Mouse (Mus musculus) hindbrain, postnatal 0 days (tissue): ENCODE data around the gene Nucb1. TPM values are rescaled to one million over a fixed set of nuclear protein-coding genes. Genes with fewer than 3 reads are reported as not detected.
"Not testable (repeated sequence)": the region's sequence is repeated elsewhere in the genome, so short reads cannot be mapped to it uniquely, and the experiment has no call there.

Experiments used
- ATAC-seq: fragments of 200-750 bp; cut with Nextera tagmentation; 2 replicates; pipeline ENCODE4 v1.8.0; 2017; ENCODE audit warnings: mild to moderate bottlenecking, moderate TSS enrichment, moderate library complexity
- DNase-seq: peaks from one replicate; pipeline ENCODE4 v3.0.0-alpha.2; 2015; ENCODE audit warnings: low spot score
- H3K27ac ChIP-seq: fragments of 300-500 bp; sonication (generic); 2 replicates; pipeline ENCODE4 v1.5.1; 2014; ENCODE audit warnings: mild to moderate bottlenecking
- H3K27me3 ChIP-seq: fragments of 300-500 bp; sonication (generic); 2 replicates; pipeline ENCODE4 v1.6.1; 2014; ENCODE audit warnings: low read length, mixed read lengths; ENCODE audit not compliant: insufficient read depth
- H3K36me3 ChIP-seq: fragments of 300-500 bp; sonication (generic); 2 replicates; pipeline ENCODE4 v1.6.1; 2014; ENCODE audit warnings: low read length, mixed read lengths; ENCODE audit not compliant: insufficient read depth
- H3K4me1 ChIP-seq: fragments of 300-500 bp; sonication (generic); 2 replicates; pipeline ENCODE4 v1.6.1; 2014; ENCODE audit warnings: antibody characterized with exemption, low read length, mixed read lengths; ENCODE audit not compliant: insufficient read depth
- H3K4me2 ChIP-seq: fragments of 300-500 bp; sonication (generic); 2 replicates; pipeline ENCODE4 v1.6.1; 2014; ENCODE audit warnings: low read depth, mild to moderate bottlenecking, low read length, moderate library complexity, mixed read lengths
- H3K4me3 ChIP-seq: fragments of 300-500 bp; sonication (generic); 2 replicates; pipeline ENCODE4 v1.5.1; 2014; ENCODE audit warnings: low read length
- H3K9ac ChIP-seq: fragments of 300-500 bp; sonication (generic); replicated peaks from 2 replicates; pipeline ENCODE4 v1.6.1; 2014; ENCODE audit warnings: mild to moderate bottlenecking, low read length, moderate library complexity, mixed read lengths
- H3K9me3 ChIP-seq: fragments of 300-500 bp; sonication (generic); 2 replicates; pipeline ENCODE4 v1.6.1; 2016; ENCODE audit warnings: low read length, mixed read lengths
- CTCF ChIP-seq: IDR thresholded peaks from 2 replicates; pipeline ENCODE4 v1.5.1; 2016; ENCODE audit warnings: antibody characterized with exemption, control low read depth, low read depth
- WGBS: fragments of 180-500 bp; shearing (Covaris S2); extraction: QIAGEN DNeasy Blood & Tissue Kit; methylation state at CpG from one replicate; pipeline ENCODE4 v1.1.7; 2014; 5-methylcytosine and 5-hydroxymethylcytosine counted together
- polyA plus RNA-seq: library from polyadenylated mRNA; unstranded; fragments of >200 nt; fragmentation: Nextera tagmentation; extraction: Ambion mirVana; gene quantifications from 2 replicates; pipeline ENCODE4 v1.2.1, GENCODE M21; 2015
- total RNA-seq: library from RNA; depleted of rRNA; stranded (reverse); fragments of >200 nt; gene quantifications from 2 replicates; pipeline ENCODE4 v1.2.3, GENCODE M21; 2014

The Nucb1 gene
- total and polyA plus RNA-seq, 2 experiments from 2014 or later = 93.7 to 144 TPM

DNA sequence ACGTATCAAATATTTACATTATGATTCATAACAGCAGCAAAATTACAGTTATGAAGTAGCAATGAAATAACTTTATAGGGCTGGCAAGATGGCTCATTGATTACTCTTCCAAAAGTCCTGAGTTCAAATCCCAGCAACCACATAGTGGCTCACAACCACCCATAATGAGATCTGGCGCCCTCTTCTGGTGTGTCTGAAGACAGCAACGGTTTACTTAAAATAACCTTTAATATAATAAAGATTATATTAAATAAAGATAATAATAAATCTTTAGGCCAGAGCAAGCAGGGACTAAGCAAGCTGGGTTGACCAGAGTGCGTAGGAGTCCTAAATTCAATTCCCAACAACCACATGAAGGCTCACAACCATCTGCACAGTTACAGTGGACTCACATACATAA lies 47.3 kb downstream of the Nucb1 start:
- Histone ChIP-seq H3K36me3 (peaks cover 13% of the 10 kb centered on the region), H3K4me1 (peaks cover 17% of the 10 kb centered on the region)
- not testable (repeated sequence) for H3K27me3 ChIP-seq, H3K27ac ChIP-seq, H3K4me3 ChIP-seq, H3K9me3 ChIP-seq, DNase-seq, H3K9ac ChIP-seq, ATAC-seq, H3K4me2 ChIP-seq
- WGBS = 80% methylated on average over 4 of the region's 4 CpGs
- peak; percentile 35; the same call in 1 of the 2 replicates for TF ChIP-seq CTCF

GRCm38 (mm10) chr7:45462325-45462724 lies 47.9 kb downstream of the Nucb1 start:
- ATAC-seq (no peak), DNase-seq (no peak)
- WGBS = 87% methylated on average over 4 of the region's 4 CpGs
- no peaks in the 10 kb centered on the region for H3K9me3 ChIP-seq
- H3K4me3 ChIP-seq = no peak overlapping the region
- no peak overlapping the region for H3K9ac ChIP-seq
- no peak for TF ChIP-seq CTCF
- H3K27ac ChIP-seq = no peak overlapping the region
- H3K36me3 ChIP-seq = peaks cover 13% of the 10 kb centered on the region
- H3K4me1 ChIP-seq = peaks cover 21% of the 10 kb centered on the region
- H3K4me2 ChIP-seq = no peak overlapping the region
- no peaks in the 10 kb centered on the region for H3K27me3 ChIP-seq

- Histone ChIP-seq H3K9ac (no peak overlapping the region), H3K9me3 (no peaks in the 10 kb centered on the region), H3K4me1 (peaks cover 26% of the 10 kb centered on the region), H3K27ac (peak overlapping the region; percentile 38; the same call in 1 of the 2 replicates), H3K4me3 (no peak overlapping the region), H3K36me3 (peaks cover 13% of the 10 kb centered on the region), H3K27me3 (no peaks in the 10 kb centered on the region), H3K4me2 (no peak overlapping the region)
- no peak for TF ChIP-seq CTCF
- no peak for DNase-seq
- no peak for ATAC-seq
- WGBS = 86% methylated on average over 4 of the region's 4 CpGs
Measured at GRCm38 (mm10) chr7:45461781-45462180, 48.4 kb downstream of the Nucb1 start.

DNA sequence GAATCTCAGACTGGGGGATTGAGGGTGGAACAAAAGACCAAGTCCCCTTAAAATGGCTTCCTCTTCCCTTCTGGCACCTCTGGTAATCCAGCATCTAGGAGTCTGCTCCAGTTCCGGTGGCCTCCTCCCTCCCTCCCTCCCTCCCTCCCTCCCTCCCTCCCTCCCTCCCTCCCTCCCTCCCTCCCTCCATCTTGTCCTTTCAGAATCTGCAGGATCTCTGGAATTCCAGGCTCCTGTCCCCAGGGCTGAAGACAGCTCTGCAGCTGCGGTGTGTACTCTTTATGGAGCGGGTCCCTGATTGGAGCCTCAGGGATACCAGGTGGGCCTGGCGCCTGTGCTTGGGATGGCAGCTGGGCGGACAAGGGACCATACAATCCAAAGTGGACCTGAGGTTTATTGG lies 48.9 kb downstream of the Nucb1 start:
- no peak for TF ChIP-seq CTCF
- Histone ChIP-seq H3K9me3 (no peaks in the 10 kb centered on the region), H3K27me3 (no peaks in the 10 kb centered on the region), H3K4me2 (no peak overlapping the region), H3K4me1 (peaks cover 27% of the 10 kb centered on the region), H3K9ac (no peak overlapping the region), H3K36me3 (peaks cover 13% of the 10 kb centered on the region), H3K27ac (peak overlapping the region; percentile 87), H3K4me3 (no peak overlapping the region)
- WGBS = 55% methylated on average over 4 of the region's 5 CpGs
- peak; percentile 14 for DNase-seq
- no peak for ATAC-seq

- no peak for ATAC-seq
- Histone ChIP-seq H3K4me3 (no peak overlapping the region), H3K9ac (no peak overlapping the region), H3K27me3 (no peaks in the 10 kb centered on the region), H3K36me3 (peaks cover 13% of the 10 kb centered on the region), H3K4me1 (peaks cover 24% of the 10 kb centered on the region), H3K27ac (peak overlapping the region; percentile 87), H3K4me2 (no peak overlapping the region), H3K9me3 (no peaks in the 10 kb centered on the region)
- WGBS = 21% methylated on average over 13 of the region's 13 CpGs
- peak; percentile 74 for DNase-seq
- TF ChIP-seq CTCF = no peak
Measured at GRCm38 (mm10) chr7:45460860-45461314, 49.3 kb downstream of the Nucb1 start.

GRCm38 (mm10) chr7:45460377-45460776 lies 49.8 kb downstream of the Nucb1 start:
- H3K4me1 ChIP-seq = peaks cover 19% of the 10 kb centered on the region

GRCm38 (mm10) chr7:45459564-45460140 lies 50.6 kb downstream of the Nucb1 start, which contains the start of gene Ftl1:
Gene Ftl1, minus strand, starts transcription at chr7:45459884.
- 1% methylated on average over 29 of the region's 37 CpGs for WGBS
- ATAC-seq (peak; percentile 96), DNase-seq (peak; percentile 99)
- not testable (repeated sequence) for H3K9me3 ChIP-seq, H3K27me3 ChIP-seq
- H3K27ac ChIP-seq = peak within 1 kb of the TSS; percentile 94
- H3K36me3 ChIP-seq = peaks cover 23% of the 10 kb centered on the region
- H3K4me3 ChIP-seq = peak within 1 kb of the TSS; percentile 50
- peak within 1 kb of the TSS; percentile 62 for H3K4me2 ChIP-seq
- peak within 1 kb of the TSS; percentile 67 for H3K9ac ChIP-seq
- H3K4me1 ChIP-seq = peaks cover 18% of the 10 kb centered on the region

More at GRCm38 (mm10) chr7:45460377-45460776, 49.8 kb downstream of the Nucb1 start:
- DNase-seq (peak; percentile 9), ATAC-seq (no peak)
- Histone ChIP-seq H3K4me3 (peak overlapping the region; percentile 50), H3K9ac (peak overlapping the region; percentile 41; the same call in 1 of the 2 replicates), H3K9me3 (no peaks in the 10 kb centered on the region), H3K27me3 (no peaks in the 10 kb centered on the region), H3K27ac (peak overlapping the region; percentile 87), H3K4me2 (peak overlapping the region; percentile 54), H3K36me3 (peaks cover 17% of the 10 kb centered on the region)
- 67% methylated on average over 7 of the region's 7 CpGs for WGBS
- TF ChIP-seq CTCF = no peak
